Mouse (Mus musculus) heart, postnatal 10 days (tissue): ENCODE measurements at regions not wholly inside any gene's neighbourhood (a gene's known extent, or its start where the extent isn't known, plus 50 kb on each side); places are given as distances from the start of the nearest gene placed in this dataset.
A peak's percentile ranks its signal among the peaks of the same experiment; 100 is the strongest.
"Not testable (repeated sequence)": the region's sequence is repeated elsewhere in the genome, so short reads cannot be mapped to it uniquely, and the experiment has no call there.

Experiments used
- DNase-seq, 2 experiments: peaks; one replicate each; pipeline ENCODE4 v3.0.0; 2021
- intact Hi-C: fragments of 180-260 bp; cut with DNase I; formaldehyde crosslinking; loops from one replicate; pipeline ENCODE4 v1.15.1; 2025

- intact Hi-C loops: no loop called here
- no peak for DNase-seq
Measured at GRCm38 (mm10) chr3:33440905-33441304, 297.9 kb upstream of the Pex5l start.

GRCm38 (mm10) chr3:33440500-33440899, 297.5 kb upstream of the Pex5l start:
- intact Hi-C loops: no loop called here
- no peak for DNase-seq

DNA sequence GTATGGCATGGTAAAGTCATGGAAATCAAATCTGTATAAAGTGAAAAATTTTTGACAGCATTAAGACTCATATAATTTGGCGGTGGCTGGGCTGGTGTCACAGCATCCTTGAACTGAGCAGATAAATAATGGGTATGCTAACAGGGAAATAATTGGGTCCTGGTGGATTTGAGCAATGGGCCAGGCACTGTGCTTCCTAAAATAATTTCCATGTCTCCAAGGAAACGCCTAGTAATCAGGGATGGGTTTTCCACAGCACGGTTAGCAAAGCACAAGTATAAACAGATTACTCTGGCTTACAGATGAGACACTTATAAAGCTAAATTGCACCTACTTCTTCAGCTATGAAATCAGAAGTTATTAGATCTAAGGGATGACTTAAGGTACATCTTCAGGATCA, 273.9 kb upstream of the Pex5l start:
- DNase-seq: no peak
- intact Hi-C loops: no loop called here

- DNase-seq: no peak
- intact Hi-C loops: no loop called here
Measured at GRCm38 (mm10) chr3:33416321-33416720, 273.3 kb upstream of the Pex5l start.

DNA sequence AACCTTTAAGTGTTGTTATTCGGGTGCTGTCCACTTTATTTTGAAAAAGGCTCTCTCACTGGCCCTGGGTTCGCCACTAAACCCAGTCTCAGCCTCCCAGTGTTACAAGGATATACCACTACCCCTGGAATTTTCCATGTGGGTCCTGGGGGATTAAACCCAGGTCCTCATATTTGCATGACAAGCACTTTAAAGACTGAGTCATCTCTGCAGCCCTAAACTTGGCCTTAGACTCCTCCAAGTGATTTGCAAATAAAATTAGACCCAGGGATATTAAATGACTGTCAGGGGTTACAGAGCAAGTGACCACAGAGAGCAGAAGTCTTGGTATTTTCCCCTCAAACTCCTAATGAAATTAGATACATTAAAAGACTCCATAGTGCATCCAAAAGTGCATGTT, 258.9 kb upstream of the Pex5l start:
- intact Hi-C loops: no loop called here
- no peak for DNase-seq

DNA sequence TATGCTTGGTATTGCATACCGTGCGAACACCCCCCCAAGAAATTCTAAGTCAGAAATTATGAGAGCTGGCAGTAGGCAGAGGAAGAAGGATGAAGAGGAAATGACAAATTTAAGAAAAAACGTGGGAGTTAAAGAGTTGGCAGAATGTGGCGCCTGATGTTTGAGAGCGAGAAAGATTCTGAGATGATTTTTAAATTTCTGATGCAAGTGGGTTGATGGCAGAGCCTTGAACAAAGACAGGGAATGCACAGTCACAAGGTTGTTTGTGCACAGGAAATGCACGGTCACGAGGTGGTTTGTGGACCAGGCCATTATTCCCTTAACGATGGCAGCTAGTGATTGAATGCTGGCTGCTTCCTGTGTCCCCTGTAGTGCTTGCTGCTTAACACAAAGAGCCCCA, 256.3 kb upstream of the Pex5l start:
- no peak for DNase-seq
- intact Hi-C loops: no loop called here

- no peak for DNase-seq
- intact Hi-C loops: no loop called here
Measured at GRCm38 (mm10) chr3:33398326-33398725, 255.3 kb upstream of the Pex5l start.

- DNase-seq: peak in 1 of 2 experiments; percentile 5
- intact Hi-C loops: no loop called here
Measured at GRCm38 (mm10) chr3:33397217-33397616, 254.2 kb upstream of the Pex5l start.

DNA sequence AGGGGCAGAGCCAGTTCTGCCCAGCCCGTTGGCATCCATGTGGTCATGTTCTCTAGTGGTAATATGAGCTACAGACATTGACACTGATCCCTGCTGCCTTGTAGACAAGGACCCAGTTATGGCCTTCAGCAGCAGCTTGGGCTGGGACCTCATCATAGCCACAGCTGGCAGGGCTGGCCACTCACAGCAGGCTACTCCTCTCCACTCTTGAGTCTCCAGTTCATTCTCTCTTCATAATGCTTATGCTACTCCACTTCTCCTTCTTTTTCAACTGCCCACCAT, 249.4 kb upstream of the Pex5l start:
- DNase-seq: no peak
- intact Hi-C loops: no loop called here

DNA sequence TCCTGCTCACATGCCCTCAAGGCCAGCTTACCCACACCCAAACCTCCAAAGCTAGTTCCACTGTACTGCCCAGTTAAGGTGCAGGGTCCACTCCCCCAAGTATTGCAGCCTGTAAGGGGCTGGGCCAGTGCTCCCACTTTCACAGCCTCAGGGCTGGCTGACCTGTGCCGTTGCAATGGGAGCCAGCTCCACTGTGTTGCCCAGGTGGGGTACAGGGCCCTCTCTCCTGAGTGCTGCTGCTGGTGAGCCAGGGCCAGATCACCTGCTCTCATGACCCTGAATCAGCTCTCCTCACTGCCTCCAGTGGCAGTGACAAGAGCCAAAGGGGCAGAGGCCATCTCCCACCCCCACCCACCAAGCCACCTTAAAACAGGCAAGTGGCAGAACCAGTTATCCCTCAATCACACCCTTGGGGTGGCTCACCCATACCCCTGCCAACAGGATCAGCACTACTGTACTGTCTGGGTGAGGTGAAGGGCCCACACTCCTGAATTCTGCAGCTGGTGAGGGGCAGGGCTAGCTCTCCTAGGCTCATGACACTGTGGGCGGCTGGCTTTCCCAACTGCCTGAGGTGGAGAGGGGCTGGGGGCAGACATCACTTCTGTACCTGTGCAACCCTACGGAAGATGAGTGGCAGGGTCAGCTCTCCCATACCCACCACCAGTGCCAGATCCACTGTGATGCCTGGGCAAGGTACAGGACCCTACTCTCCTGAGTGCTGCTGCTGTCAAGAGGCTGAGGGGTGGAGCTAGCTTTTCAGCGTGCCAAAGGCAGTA, 248.9 kb upstream of the Pex5l start:
- no peak for DNase-seq
- intact Hi-C loops: no loop called here

DNA sequence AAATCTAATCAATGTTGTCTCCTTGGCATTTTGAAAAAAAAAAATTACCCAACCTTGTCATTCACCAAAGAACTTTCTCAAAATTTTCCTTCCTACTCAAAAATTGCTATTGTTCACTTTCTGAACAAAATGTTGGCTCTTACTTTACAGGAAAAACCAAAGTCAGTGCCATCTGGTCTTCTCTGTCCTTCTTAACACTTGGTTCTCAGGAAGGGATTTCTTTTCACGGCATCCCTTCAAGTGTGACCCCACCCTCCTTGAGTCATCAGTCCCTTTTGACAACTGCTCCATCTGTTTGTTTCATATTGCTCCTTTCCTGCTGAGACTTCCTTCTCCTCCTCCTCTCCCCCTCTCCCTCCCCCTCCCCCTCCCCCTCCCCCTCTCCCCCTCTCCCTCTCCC, 245.1 kb upstream of the Pex5l start:
- no peak for DNase-seq
- intact Hi-C loops: no loop called here

DNA sequence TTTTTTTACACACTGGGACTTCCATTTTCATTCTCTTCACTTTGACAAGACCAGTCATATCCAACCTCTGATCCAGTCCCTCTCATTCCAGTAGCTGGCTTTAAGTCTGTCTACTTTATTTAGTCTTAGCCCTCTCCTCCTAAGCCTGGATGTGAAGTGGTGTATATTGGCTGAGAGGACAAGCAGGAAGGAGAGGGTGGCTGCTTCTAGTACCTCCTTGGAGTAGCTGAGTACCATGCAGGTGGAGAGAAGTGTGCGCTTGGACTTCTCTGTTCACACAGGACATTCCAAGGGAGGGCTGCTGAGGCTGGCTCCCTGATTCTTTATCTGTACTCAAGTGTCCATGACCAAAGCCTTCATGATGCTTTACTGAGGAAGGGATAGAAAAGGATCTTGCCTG, 240.6 kb upstream of the Pex5l start:
- intact Hi-C loops: no loop called here
- DNase-seq: no peak

- intact Hi-C loops: no loop called here
- DNase-seq: no peak
Measured at GRCm38 (mm10) chr3:33379604-33380003, 236.6 kb upstream of the Pex5l start.

DNA sequence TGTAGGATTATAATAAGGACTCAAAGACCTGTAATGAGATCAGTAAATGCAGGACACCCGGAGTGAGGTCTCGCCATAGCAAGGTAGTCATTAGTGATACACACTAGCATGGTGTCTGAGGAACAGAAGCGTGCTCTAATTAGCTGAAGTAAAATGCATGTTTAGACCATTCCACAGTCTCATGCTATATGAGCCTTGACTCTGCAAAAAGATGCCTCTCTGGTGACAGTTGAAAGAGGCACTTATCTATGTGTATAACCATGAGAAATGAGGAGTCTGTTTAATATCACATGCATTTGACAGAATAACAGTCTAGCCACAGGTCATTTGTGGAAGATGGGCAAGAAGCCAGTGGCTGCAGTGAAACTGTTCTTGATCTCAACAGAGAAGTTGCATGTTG, 232.1 kb upstream of the Pex5l start:
- intact Hi-C loops: no loop called here
- DNase-seq: no peak

DNA sequence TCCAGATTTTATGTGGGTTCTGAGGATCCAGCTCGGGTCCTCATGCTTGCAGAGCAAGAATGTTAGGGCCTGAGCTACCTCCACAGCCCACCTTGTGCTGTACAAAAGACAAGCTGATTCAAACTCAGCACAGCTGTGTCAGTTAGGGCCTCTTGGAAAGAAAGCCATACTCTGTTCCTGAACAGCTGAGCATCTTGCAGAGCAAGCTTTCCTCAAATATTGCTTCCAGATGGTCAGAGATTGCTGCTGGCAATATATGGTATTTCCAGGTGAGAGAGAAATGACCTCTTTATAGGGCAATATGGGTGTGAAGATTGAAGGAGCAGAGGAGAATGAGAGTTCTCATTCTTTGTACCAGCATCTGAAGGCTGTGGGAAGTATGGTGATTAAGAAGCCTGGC, 229.8 kb upstream of the Pex5l start:
- intact Hi-C loops: no loop called here
- no peak for DNase-seq

DNA sequence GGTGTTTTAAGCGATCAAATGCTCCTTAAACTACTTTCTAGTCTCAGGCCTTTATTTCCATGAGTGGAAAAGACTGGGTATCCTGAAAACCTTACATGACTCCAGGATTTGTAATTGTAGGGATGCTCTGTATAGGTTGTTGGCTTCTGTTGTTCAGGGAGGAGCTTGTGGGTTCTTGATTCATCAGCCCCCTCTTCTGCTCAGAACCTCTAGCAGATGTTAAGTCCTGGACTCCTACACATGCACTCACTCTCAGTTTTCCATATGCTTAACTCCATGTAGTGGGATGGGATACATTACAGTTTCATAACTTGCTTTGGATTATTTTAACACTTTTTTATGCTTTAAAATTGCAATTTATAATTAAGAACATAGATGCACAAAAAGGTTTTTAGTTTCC, 220.5 kb upstream of the Pex5l start:
- intact Hi-C loops: no loop called here
- DNase-seq: no peak

DNA sequence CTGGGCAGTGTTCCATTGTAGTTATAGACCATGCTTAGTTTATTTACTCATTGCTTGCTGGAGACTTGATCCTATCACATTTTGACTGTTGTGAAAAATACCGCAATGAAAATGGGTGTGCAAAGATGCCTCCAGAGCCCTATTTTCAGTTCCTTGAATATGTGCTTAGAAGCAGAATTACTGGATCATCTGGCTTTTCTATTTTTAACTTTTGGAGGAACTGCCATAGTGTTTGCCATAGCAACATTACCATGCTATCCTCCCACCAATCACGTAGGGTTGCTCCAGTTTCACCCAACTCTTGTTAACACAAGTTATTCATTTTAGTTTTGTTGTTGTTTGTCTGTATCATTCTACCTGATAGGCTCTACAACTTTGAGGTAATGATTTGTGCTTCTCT, 217.0 kb upstream of the Pex5l start:
- intact Hi-C loops: no loop called here
- no peak for DNase-seq

GRCm38 (mm10) chr3:33353860-33354259, 210.8 kb upstream of the Pex5l start:
- intact Hi-C loops: no loop called here
- no peak for DNase-seq

DNA sequence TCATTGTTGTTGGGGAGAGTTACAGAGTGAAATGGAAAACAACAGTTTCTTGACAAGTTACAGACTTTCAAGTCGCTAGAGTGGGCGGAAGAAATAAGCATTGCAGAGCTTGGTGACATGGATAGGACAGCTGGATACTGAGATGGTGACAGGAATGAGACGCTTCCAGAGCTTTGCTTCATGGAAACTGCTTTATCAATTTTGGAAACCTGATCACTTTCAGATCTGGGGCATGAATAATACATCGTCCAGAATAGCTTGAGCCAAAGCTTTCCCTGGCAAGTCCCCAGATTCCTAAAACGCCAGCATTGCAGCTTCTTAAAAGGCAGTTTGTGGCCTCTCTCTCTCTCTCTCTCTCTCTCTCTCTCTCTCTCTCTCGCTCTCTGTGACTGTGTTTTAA, 207.9 kb upstream of the Pex5l start:
- peak; percentile 18 for DNase-seq
- intact Hi-C loops: no loop called here

DNA sequence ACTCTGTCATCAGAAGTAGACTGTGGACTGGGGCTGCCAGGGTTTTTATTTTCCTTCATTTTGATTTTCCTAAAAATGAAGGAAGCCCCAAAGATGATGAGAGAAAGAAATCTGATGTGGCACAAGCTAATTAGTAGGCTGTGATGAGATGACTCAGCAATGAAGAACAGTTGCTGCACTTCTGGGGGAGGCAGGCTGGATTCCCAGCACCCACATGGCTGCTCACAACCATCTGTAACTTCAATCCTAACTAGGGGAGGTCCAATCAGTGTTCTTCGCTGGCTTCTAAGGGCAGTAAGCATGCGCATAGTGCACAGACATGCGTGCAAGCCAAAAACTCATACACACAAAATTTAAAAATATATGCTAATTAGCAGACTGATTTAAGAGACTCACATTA, 191.0 kb upstream of the Pex5l start:
- no peak for DNase-seq
- intact Hi-C loops: no loop called here

- intact Hi-C loops: not testable (repeated sequence)
- DNase-seq: peak; percentile 31 to 53
Measured at GRCm38 (mm10) chr3:33317691-33318090, 174.6 kb upstream of the Pex5l start.

GRCm38 (mm10) chr3:33312230-33312825, 169.3 kb upstream of the Pex5l start:
- intact Hi-C loops: no loop called here

GRCm38 (mm10) chr3:33308212-33308611, 165.2 kb upstream of the Pex5l start:
- DNase-seq: peak; percentile 11 to 32
- intact Hi-C loops: loop anchor here (2.0 to 5.0 kb wide), 2 partner anchors 324 to 483 kb away; no protein-coding TSS in a partner anchor

More at GRCm38 (mm10) chr3:33312230-33312825, 169.3 kb upstream of the Pex5l start:
- no peak for DNase-seq
